Mouse (Mus musculus) CH12.LX (cell line): ENCODE results near the gene 1700088E04Rik. TPM values are rescaled to one million over a fixed set of nuclear protein-coding genes. Genes with fewer than 3 reads are reported as not detected.

Experiments used
- DNase-seq: peaks from one replicate; pipeline ENCODE4 v3.0.0-alpha.2; 2013; ENCODE audit errors: extremely low read depth
- H3K27ac ChIP-seq: 2 replicates; pipeline ENCODE4 v1.5.1; 2012; ENCODE audit warnings: low read depth, mild to moderate bottlenecking, control low read depth, moderate library complexity; ENCODE audit not compliant: insufficient read depth
- H3K27me3 ChIP-seq: replicated peaks from 2 replicates; pipeline ENCODE3; 2012; ENCODE audit warnings: inconsistent platforms
- H3K36me3 ChIP-seq, 2 experiments: replicated peaks in 1 of 2; 2 replicates each; pipeline versions ENCODE3 to v1.6.1; 2012; ENCODE audit warnings: inconsistent platforms in 1 of 2, low read length in 1 of 2, mild to moderate bottlenecking in 1 of 2, mixed read lengths in 1 of 2, moderate library complexity in 1 of 2; ENCODE audit not compliant: control insufficient read depth in 1 of 2, insufficient read depth in 1 of 2
- H3K4me1 ChIP-seq, 2 experiments: 2 replicates each; pipeline ENCODE4 v1.6.1; 2012; ENCODE audit warnings: inconsistent platforms in 1 of 2, moderate library complexity in 1 of 2; ENCODE audit not compliant: insufficient read depth in 2 of 2, control insufficient read depth in 1 of 2
- H3K4me2 ChIP-seq: 2 replicates; pipeline ENCODE4 v1.6.1; 2012; ENCODE audit warnings: low read depth, mild to moderate bottlenecking, control low read depth; ENCODE audit not compliant: poor library complexity, insufficient read depth, severe bottlenecking
- H3K4me3 ChIP-seq, 3 experiments: fragments of 150-350 bp in 1 of 3; sonication (generic) in 1 of 3; replicated peaks in 1 of 3; 2 replicates each; pipeline versions ENCODE3 to v1.5.1; 2011 to 2012; ENCODE audit warnings: low read depth in 2 of 3, low read length in 2 of 3, mild to moderate bottlenecking in 2 of 3, moderate library complexity in 2 of 3, control low read depth in 1 of 3, improper control_type of control experiment in 1 of 3, inconsistent platforms in 1 of 3, mixed read lengths in 1 of 3; ENCODE audit not compliant: poor library complexity in 1 of 3
- H3K79me2 ChIP-seq: replicated peaks from 2 replicates; pipeline ENCODE4 v1.6.1; 2012; ENCODE audit warnings: mild to moderate bottlenecking, moderate library complexity; ENCODE audit not compliant: control insufficient read depth, poor library complexity, insufficient read depth, severe bottlenecking; ENCODE audit errors: extremely low read depth
- H3K9ac ChIP-seq: 2 replicates; pipeline ENCODE4 v1.6.1; 2012; ENCODE audit warnings: low read depth, mild to moderate bottlenecking, control low read depth, moderate library complexity; ENCODE audit not compliant: insufficient read depth
- H3K9me3 ChIP-seq: replicated peaks from 2 replicates; pipeline ENCODE3; 2012; ENCODE audit warnings: low read length, inconsistent platforms, mixed read lengths
- CHD2 ChIP-seq: IDR thresholded peaks from 2 replicates; pipeline ENCODE4 v1.6.1; 2011; ENCODE audit warnings: low read length, improper control_type of control experiment
- CTCF ChIP-seq, 2 experiments: IDR thresholded peaks in 1 of 2; conservative IDR thresholded peaks in 1 of 2; 2 replicates each; pipeline ENCODE4 v1.5.1; 2011 to 2012; ENCODE audit warnings: low read depth in 2 of 2, low read length in 2 of 2, improper control_type of control experiment in 1 of 2, inconsistent platforms in 1 of 2, mild to moderate bottlenecking in 1 of 2, moderate library complexity in 1 of 2
- ELF1 ChIP-seq: IDR thresholded peaks from 2 replicates; pipeline ENCODE4 v1.6.1; 2014; ENCODE audit warnings: low read depth, mild to moderate bottlenecking, inconsistent platforms, low read length, improper control_type of control experiment
- EP300 ChIP-seq: IDR thresholded peaks from 2 replicates; pipeline ENCODE4 v1.6.1; 2011; ENCODE audit warnings: low read length, improper control_type of control experiment
- GABPA ChIP-seq: IDR thresholded peaks from 2 replicates; pipeline ENCODE4 v1.6.1; 2012; ENCODE audit warnings: low read depth, low read length, improper control_type of control experiment, inconsistent platforms; ENCODE audit not compliant: insufficient replicate concordance
- KAT2A ChIP-seq: IDR thresholded peaks from 2 replicates; pipeline ENCODE4 v1.6.1; 2012; ENCODE audit warnings: low read length, improper control_type of control experiment, inconsistent platforms; ENCODE audit not compliant: insufficient replicate concordance
- MAX ChIP-seq: IDR thresholded peaks from 2 replicates; pipeline ENCODE4 v1.6.1; 2011; ENCODE audit warnings: low read length, improper control_type of control experiment
- MAZ ChIP-seq: IDR thresholded peaks from 2 replicates; pipeline ENCODE4 v1.6.1; 2012; ENCODE audit warnings: low read depth, mild to moderate bottlenecking, inconsistent platforms, low read length, improper control_type of control experiment, moderate library complexity
- MEF2A ChIP-seq: IDR thresholded peaks from 2 replicates; pipeline ENCODE4 v1.6.1; 2014; ENCODE audit warnings: low read depth, mild to moderate bottlenecking, inconsistent platforms, low read length, improper control_type of control experiment, borderline replicate concordance
- MXI1 ChIP-seq: IDR thresholded peaks from 2 replicates; pipeline ENCODE4 v1.6.1; 2011; ENCODE audit warnings: mild to moderate bottlenecking, low read depth, low read length, improper control_type of control experiment
- MYC ChIP-seq: IDR thresholded peaks from 2 replicates; pipeline ENCODE4 v1.6.1; 2011; ENCODE audit warnings: low read depth, mild to moderate bottlenecking, improper control_type of control experiment, low read length
- PAX5 ChIP-seq: IDR thresholded peaks from 2 replicates; pipeline ENCODE4 v1.6.1; 2012; ENCODE audit warnings: low read length, inconsistent platforms, mixed read lengths
- POLR2A ChIP-seq: IDR thresholded peaks from 2 replicates; pipeline ENCODE4 v1.6.1; 2011; ENCODE audit warnings: low read depth, mild to moderate bottlenecking, improper control_type of control experiment, low read length
- RAD21 ChIP-seq: IDR thresholded peaks from 2 replicates; pipeline ENCODE4 v1.6.1; 2011; ENCODE audit warnings: low read depth, mild to moderate bottlenecking, low read length, improper control_type of control experiment, moderate library complexity
- SIN3A ChIP-seq: IDR thresholded peaks from 2 replicates; pipeline ENCODE4 v1.6.1; 2012; ENCODE audit warnings: low read length, improper control_type of control experiment, inconsistent platforms
- TBP ChIP-seq: conservative IDR thresholded peaks from 2 replicates; pipeline ENCODE4 v1.6.1; 2011; ENCODE audit warnings: low read depth, low read length, improper control_type of control experiment
- TCF12 ChIP-seq: IDR thresholded peaks from 2 replicates; pipeline ENCODE4 v1.6.1; 2014; ENCODE audit warnings: low read depth, mild to moderate bottlenecking, inconsistent platforms, low read length, improper control_type of control experiment
- UBTF ChIP-seq: IDR thresholded peaks from 2 replicates; pipeline ENCODE4 v1.6.1; 2012; ENCODE audit warnings: low read depth, mild to moderate bottlenecking, inconsistent platforms, low read length, improper control_type of control experiment, moderate library complexity
- USF1 ChIP-seq: IDR thresholded peaks from 2 replicates; pipeline ENCODE4 v1.6.1; 2014; ENCODE audit warnings: low read depth, mild to moderate bottlenecking, inconsistent platforms, low read length, improper control_type of control experiment
- ZC3H11A ChIP-seq: IDR thresholded peaks from 2 replicates; pipeline ENCODE4 v1.6.1; 2012; ENCODE audit warnings: low read depth, mild to moderate bottlenecking, inconsistent platforms, low read length, improper control_type of control experiment
- dilution Hi-C: fragments of 300-500 bp; cut with MboI; formaldehyde crosslinking; loops from 2 replicates; pipeline ENCODE4 v1.14.3; 2020; ENCODE audit warnings: low sequenced_read_pairs; ENCODE audit not compliant: extremely low pct_unique_long_range_greater_than_20kb, extremely low pct_ligation_motif_present
- in situ Hi-C: fragments of 300-500 bp; cut with MboI; formaldehyde crosslinking; loops from 3 replicates; pipeline ENCODE4 v1.14.3; 2019; ENCODE audit warnings: low sequenced_read_pairs, low pct_ligation_motif_present, low pct_unique_long_range_greater_than_20kb, mixed read lengths
- polyA plus RNA-seq: library from polyadenylated mRNA; unstranded; fragments of >175 nt; gene quantifications from 2 replicates; pipeline ENCODE4 v1.2.1, GENCODE M21; 2012; ENCODE audit warnings: low read depth; ENCODE audit not compliant: insufficient read length
- total RNA-seq, 2 experiments: library from RNA; depleted of rRNA; stranded (reverse); fragments of 300-350 nt in 1 of 2; fragments of >200 nt in 1 of 2; gene quantifications; 2 replicates each; pipeline ENCODE4 v1.2.3; 2012 to 2014

1700088E04Rik gene
- total and polyA plus RNA-seq, 3 experiments = 1.0 to 4.2 (median 2.1) TPM

GRCm38 (mm10) chr15:79152709-79153108 lies 11.7 kb upstream of the 1700088E04Rik start:
- in situ Hi-C loops = no loop called here
- dilution Hi-C loops = no loop called here
- H3K4me1 ChIP-seq = no peaks in the 10 kb centered on the region

GRCm38 (mm10) chr15:79151881-79152280 lies 10.8 kb upstream of the 1700088E04Rik start:
- H3K27ac ChIP-seq = no peak overlapping the region
- H3K9me3 ChIP-seq = no peaks in the 10 kb centered on the region
- TF ChIP-seq PAX5 = no peak
- no peak for TF ChIP-seq GABPA
- TF ChIP-seq TCF12 = no peak
- no peak for TF ChIP-seq MEF2A
- no peak for TF ChIP-seq MAZ
- TF ChIP-seq MYC = no peak
- TF ChIP-seq CHD2 = no peak
- no peak for TF ChIP-seq TBP
- no peak for TF ChIP-seq POLR2A
- no peak for TF ChIP-seq KAT2A
- no peak for TF ChIP-seq RAD21
- TF ChIP-seq CTCF (conservative IDR thresholded peaks at IDR 0.05 in 1 of 2, IDR thresholded peaks at IDR 0.05 in 1 of 2; ENCODE audit: low read depth in 2 of 2, low read length in 2 of 2) = no peak
- TF ChIP-seq SIN3A = no peak
- TF ChIP-seq UBTF = no peak
- TF ChIP-seq MAX = no peak
- H3K27me3 ChIP-seq = peaks cover 13% of the 10 kb centered on the region
- H3K4me2 ChIP-seq = no peak overlapping the region
- in situ Hi-C loops = no loop called here
- H3K4me1 ChIP-seq = no peaks in the 10 kb centered on the region
- H3K9ac ChIP-seq = no peak overlapping the region
- dilution Hi-C loops = no loop called here
- no peak overlapping the region for H3K4me3 ChIP-seq
- no peaks in the 10 kb centered on the region for H3K79me2 ChIP-seq
- DNase-seq = no peak
- H3K36me3 ChIP-seq = peaks cover 48 to 67% of the 10 kb centered on the region in 2 experiments

More at GRCm38 (mm10) chr15:79152709-79153108, 11.7 kb upstream of the 1700088E04Rik start:
- TF ChIP-seq USF1 (no peak), CTCF (conservative IDR thresholded peaks at IDR 0.05 in 1 of 2, IDR thresholded peaks at IDR 0.05 in 1 of 2; ENCODE audit: low read depth in 2 of 2, low read length in 2 of 2) (no peak), UBTF (no peak), ZC3H11A (no peak), CHD2 (no peak), ELF1 (no peak), MXI1 (no peak), EP300 (no peak)
- H3K27me3 ChIP-seq = peaks cover 20% of the 10 kb centered on the region
- DNase-seq = no peak
- H3K9ac ChIP-seq = no peak overlapping the region
- no peak overlapping the region for H3K27ac ChIP-seq
- no peaks in the 10 kb centered on the region for H3K9me3 ChIP-seq
- no peak overlapping the region for H3K4me3 ChIP-seq
- H3K36me3 ChIP-seq = peaks cover 39 to 59% of the 10 kb centered on the region in 2 experiments
- no peak overlapping the region for H3K4me2 ChIP-seq
- H3K79me2 ChIP-seq = no peaks in the 10 kb centered on the region
